Mouse (Mus musculus) ES-Bruce4 (cell line): ENCODE results near the gene Rnf144b.

ENCODE experiments used
- CTCF ChIP-seq: IDR thresholded peaks from one replicate; pipeline ENCODE4 v1.8.1; 2011; ENCODE audit warnings: low read depth, low read length
- EP300 ChIP-seq: IDR thresholded peaks from 2 replicates; pipeline ENCODE4 v1.6.1; 2011; ENCODE audit warnings: low read depth, low read length; ENCODE audit not compliant: insufficient read depth
- POLR2A ChIP-seq: IDR thresholded peaks from one replicate; pipeline ENCODE4 v1.8.1; 2011; ENCODE audit warnings: low read length; ENCODE audit not compliant: insufficient read depth

DNA sequence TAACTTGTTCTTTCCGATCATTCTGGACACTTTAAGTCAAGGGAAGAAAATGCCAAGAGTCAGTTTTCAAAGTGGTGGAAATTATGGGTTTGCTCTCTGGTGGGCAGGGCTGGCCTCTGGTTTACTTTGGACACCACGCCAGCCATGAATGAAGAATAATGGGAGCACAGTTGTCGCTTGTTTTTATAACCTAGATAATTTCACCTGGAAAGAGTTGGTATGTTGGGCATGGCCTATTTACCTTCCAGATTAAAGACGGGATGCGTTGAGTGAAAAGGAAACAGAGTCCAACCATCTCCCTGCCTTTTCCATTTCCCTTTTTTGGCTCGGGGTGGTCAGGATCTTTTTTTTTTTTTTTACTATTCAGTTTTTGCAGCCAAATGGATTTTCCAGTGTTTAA lies 88.5 kb downstream of the Rnf144b start:
- TF ChIP-seq POLR2A, result no peak
- no peak for TF ChIP-seq CTCF
- no peak for TF ChIP-seq EP300
